Mouse (Mus musculus) intestine, postnatal 0 days (tissue): ENCODE measurements around the gene Csnka2ip. TPM values are rescaled to one million over a fixed set of nuclear protein-coding genes. Genes with fewer than 3 reads are reported as not detected.

Source experiments
- ATAC-seq: fragments of 200-750 bp; cut with Nextera tagmentation; 2 replicates; pipeline ENCODE4 v1.8.0; 2017; ENCODE audit warnings: mild to moderate bottlenecking, moderate TSS enrichment, moderate library complexity
- H3K27ac ChIP-seq: fragments of 300-500 bp; sonication (generic); 2 replicates; pipeline ENCODE4 v1.5.1; 2014; ENCODE audit warnings: mild to moderate bottlenecking, low read depth, low read length, moderate library complexity
- H3K27me3 ChIP-seq: fragments of 300-500 bp; sonication (generic); replicated peaks from 2 replicates; pipeline ENCODE4 v1.6.1; 2014; ENCODE audit warnings: low read length, mixed read lengths; ENCODE audit not compliant: control insufficient read depth, insufficient read depth
- H3K36me3 ChIP-seq: fragments of 300-500 bp; sonication (generic); 2 replicates; pipeline ENCODE4 v1.6.1; 2014; ENCODE audit warnings: mild to moderate bottlenecking, moderate library complexity; ENCODE audit not compliant: control insufficient read depth, insufficient read depth
- H3K4me1 ChIP-seq: fragments of 300-500 bp; sonication (generic); replicated peaks from 2 replicates; pipeline ENCODE4 v1.6.1; 2014; ENCODE audit warnings: antibody characterized with exemption, low read length, mixed read lengths; ENCODE audit not compliant: control insufficient read depth, insufficient read depth
- H3K4me2 ChIP-seq: fragments of 300-500 bp; sonication (generic); replicated peaks from 2 replicates; pipeline ENCODE4 v1.6.1; 2014; ENCODE audit warnings: low read depth, mild to moderate bottlenecking, moderate library complexity
- H3K4me3 ChIP-seq: fragments of 300-500 bp; sonication (generic); 2 replicates; pipeline ENCODE4 v1.5.1; 2014; ENCODE audit warnings: low read depth, low read length
- H3K9ac ChIP-seq: fragments of 300-500 bp; sonication (generic); 2 replicates; pipeline ENCODE4 v1.6.1; 2014; ENCODE audit warnings: mild to moderate bottlenecking, low read depth, low read length
- H3K9me3 ChIP-seq: fragments of 300-500 bp; sonication (generic); 2 replicates; pipeline ENCODE4 v1.6.1; 2016; ENCODE audit warnings: mixed run types; ENCODE audit not compliant: control insufficient read depth
- CTCF ChIP-seq: sonication (generic); IDR thresholded peaks from 2 replicates; pipeline ENCODE4 v1.5.1; 2016; ENCODE audit warnings: low read depth, mild to moderate bottlenecking, control low read depth, antibody characterized with exemption, moderate library complexity
- WGBS: fragments of 180-500 bp; shearing (Covaris S2); extraction: QIAGEN DNeasy Blood & Tissue Kit; methylation state at CpG from one replicate; pipeline ENCODE4 v1.1.7; 2014; 5-methylcytosine and 5-hydroxymethylcytosine counted together
- polyA plus RNA-seq: library from polyadenylated mRNA; unstranded; fragments of >200 nt; fragmentation: Nextera tagmentation; extraction: Ambion mirVana; gene quantifications from 2 replicates; pipeline ENCODE4 v1.2.1, GENCODE M21; 2015

Gene Csnka2ip
- not detected in 2 replicates for polyA plus RNA-seq

DNA sequence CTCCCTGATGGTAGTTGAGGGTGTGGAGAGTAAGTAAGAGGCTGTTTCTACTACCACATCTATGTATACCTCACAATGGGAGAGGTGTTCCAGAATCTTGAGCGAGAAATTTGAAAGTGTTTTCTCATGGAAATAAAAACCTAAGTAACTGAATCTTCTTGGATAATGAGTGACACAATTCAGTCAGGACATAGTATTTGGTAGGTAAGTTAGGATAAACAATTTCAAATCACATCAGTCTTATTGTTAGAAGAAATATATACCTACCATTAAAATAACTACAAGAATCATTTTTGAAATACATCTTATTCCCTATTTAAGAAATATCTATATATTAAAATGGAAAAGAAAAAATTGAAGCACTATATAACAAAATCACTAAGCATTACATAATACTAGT lies at the start of gene Csnka2ip:
Csnka2ip (minus strand) TSS at position 101 of the 400 bp plus-strand sequence.
- Histone ChIP-seq H3K27me3 (no peaks in the 10 kb centered on the region), H3K4me1 (no peaks in the 10 kb centered on the region), H3K27ac (no peak within 1 kb of the TSS), H3K4me3 (no peak within 1 kb of the TSS), H3K9ac (no peak within 1 kb of the TSS), H3K36me3 (no peaks in the 10 kb centered on the region), H3K4me2 (no peak within 1 kb of the TSS), H3K9me3 (no peaks in the 10 kb centered on the region)
- no peak for TF ChIP-seq CTCF
- ATAC-seq = no peak
- 95% methylated on average over 1 of the region's 1 CpGs for WGBS

DNA sequence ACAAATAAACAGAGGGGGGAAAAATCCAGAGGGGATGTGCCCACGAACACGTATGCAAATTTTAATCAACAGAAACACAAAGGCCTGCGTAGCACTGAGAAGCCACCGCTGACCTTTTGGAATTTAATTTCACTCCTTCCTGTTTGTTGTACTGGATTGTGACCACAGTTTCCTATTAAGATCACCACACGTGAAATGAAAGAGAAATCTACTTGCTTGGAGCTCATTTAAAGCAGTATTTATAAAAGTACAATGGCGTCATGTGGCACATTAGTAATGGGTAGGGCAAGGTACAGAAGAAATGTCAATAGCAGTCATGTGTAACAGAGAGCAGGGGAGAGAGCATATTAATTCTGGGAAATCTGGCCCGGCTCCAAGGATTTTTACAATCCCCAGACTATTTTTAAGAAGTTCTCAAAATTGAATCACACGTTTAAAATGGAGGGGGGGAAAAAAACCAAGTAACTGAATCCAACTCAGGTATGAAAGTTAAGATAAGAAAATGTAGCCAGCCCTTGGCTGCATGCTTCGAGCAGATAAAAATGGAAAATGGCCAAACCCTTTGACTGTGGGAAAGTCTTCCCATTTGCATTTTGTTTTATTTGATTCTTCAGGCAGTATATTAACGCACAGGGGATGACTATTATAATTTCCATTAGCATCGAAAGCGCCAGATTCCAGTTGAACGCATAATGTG lies 47.5 kb upstream of the Csnka2ip start:
- ATAC-seq = no peak
- Histone ChIP-seq H3K27ac (no peak overlapping the region), H3K27me3 (no peaks in the 10 kb centered on the region), H3K4me3 (no peak overlapping the region), H3K9me3 (no peaks in the 10 kb centered on the region), H3K36me3 (no peaks in the 10 kb centered on the region), H3K4me1 (no peaks in the 10 kb centered on the region), H3K4me2 (no peak overlapping the region), H3K9ac (no peak overlapping the region)
- no peak for TF ChIP-seq CTCF
- 69% methylated on average over 13 of the region's 13 CpGs for WGBS

DNA sequence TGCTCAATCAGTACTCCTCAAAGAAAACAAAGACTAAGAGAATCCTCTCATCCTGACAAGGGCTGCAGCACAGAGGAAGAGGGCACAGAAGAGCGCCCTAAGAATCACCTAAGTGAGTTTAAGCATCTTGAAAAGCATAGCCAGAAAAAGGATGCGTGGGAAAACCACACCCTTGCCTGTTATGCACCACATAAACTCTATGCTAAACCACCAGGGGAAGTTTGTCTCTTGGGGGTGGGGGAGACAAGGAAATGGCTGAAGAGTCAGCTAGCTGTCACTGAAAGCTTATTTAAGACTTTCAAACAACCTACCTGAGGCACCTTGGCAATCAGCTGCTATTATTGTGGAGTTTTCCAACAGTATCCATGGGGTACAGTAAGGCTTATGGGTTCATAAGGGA lies 45.6 kb upstream of the Csnka2ip start:
- Histone ChIP-seq H3K9ac (no peak overlapping the region), H3K36me3 (no peaks in the 10 kb centered on the region), H3K4me3 (no peak overlapping the region), H3K27ac (no peak overlapping the region), H3K9me3 (no peaks in the 10 kb centered on the region), H3K4me1 (no peaks in the 10 kb centered on the region), H3K4me2 (no peak overlapping the region), H3K27me3 (no peaks in the 10 kb centered on the region)
- ATAC-seq = no peak
- WGBS = 90% methylated on average over 2 of the region's 2 CpGs
- no peak for TF ChIP-seq CTCF

DNA sequence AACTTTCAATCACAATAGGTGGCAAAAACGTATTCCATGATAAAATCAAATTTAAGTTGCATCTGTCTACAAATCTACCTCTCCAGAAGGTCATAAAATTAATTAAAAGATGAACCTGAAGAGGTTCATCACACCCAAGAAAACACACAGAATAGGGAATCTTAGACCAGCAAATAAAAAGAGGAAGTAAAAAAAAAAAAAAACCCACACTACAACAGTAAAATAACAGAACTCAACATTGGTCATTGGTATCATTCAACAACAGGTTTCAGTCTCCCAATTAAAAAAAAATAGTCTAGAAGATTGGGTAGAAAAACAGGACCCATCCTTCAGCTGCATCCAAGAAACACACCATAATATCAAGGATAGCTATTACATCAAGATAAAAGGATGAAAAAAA lies 32.9 kb upstream of the Csnka2ip start:
- H3K4me3 ChIP-seq = no peak overlapping the region
- WGBS = 79% methylated on average over 1 of the region's 1 CpGs
- H3K27ac ChIP-seq = no peak overlapping the region
- H3K36me3 ChIP-seq = no peaks in the 10 kb centered on the region
- ATAC-seq = no peak
- no peak overlapping the region for H3K9ac ChIP-seq
- no peak for TF ChIP-seq CTCF
- H3K9me3 ChIP-seq = no peaks in the 10 kb centered on the region
- no peaks in the 10 kb centered on the region for H3K27me3 ChIP-seq
- H3K4me1 ChIP-seq = no peaks in the 10 kb centered on the region
- H3K4me2 ChIP-seq = no peak overlapping the region

DNA sequence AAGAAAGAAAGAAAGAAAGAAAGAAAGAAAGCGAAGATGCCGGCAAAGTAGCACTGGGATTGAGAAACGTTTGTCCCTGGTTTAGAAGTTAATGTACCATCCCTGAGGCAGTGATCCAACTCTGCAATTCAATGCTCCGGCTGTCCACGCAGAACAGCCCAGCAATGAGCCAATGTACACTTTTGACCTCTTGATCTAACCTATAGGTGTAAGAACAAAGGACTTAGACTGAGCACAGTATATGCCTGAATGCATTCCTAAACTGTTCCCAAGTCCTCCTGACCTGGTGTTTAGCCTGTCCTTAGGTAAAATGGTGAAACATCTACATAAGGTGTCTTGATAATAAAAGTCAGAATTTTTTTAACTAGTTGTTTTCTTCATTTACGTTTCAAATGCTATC lies 17.9 kb upstream of the Csnka2ip start:
- H3K27me3 ChIP-seq = no peaks in the 10 kb centered on the region
- no peaks in the 10 kb centered on the region for H3K9me3 ChIP-seq
- H3K4me2 ChIP-seq = no peak overlapping the region
- H3K9ac ChIP-seq = no peak overlapping the region
- no peak overlapping the region for H3K4me3 ChIP-seq
- no peaks in the 10 kb centered on the region for H3K36me3 ChIP-seq
- TF ChIP-seq CTCF = no peak
- ATAC-seq = no peak
- no peak overlapping the region for H3K27ac ChIP-seq
- no peaks in the 10 kb centered on the region for H3K4me1 ChIP-seq
- WGBS = 79% methylated on average over 6 of the region's 6 CpGs

DNA sequence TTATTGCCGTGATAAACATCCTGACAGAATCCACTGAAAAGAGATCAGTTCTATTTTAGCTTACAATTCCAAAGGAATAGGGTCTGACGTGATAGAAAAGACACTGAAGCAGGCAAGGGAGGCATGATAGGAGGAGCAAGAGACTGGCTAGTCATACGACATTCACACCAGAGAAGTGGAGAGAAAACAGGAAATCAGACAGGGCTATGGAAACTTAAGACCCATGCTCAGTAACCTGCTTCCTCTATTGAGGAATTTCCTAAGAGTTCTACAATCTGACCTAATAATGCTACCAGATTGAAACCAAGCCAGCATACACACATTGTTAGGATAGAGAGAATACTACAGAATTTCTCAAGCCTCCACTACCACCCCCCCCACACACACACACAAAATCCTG lies 12.4 kb upstream of the Csnka2ip start:
- no peaks in the 10 kb centered on the region for H3K36me3 ChIP-seq
- no peak overlapping the region for H3K9ac ChIP-seq
- no peak for TF ChIP-seq CTCF
- H3K4me3 ChIP-seq = no peak overlapping the region
- H3K9me3 ChIP-seq = no peaks in the 10 kb centered on the region
- H3K4me2 ChIP-seq = no peak overlapping the region
- H3K27me3 ChIP-seq = no peaks in the 10 kb centered on the region
- H3K27ac ChIP-seq = no peak overlapping the region
- H3K4me1 ChIP-seq = no peaks in the 10 kb centered on the region
- no peak for ATAC-seq
- WGBS = 75% methylated on average over 3 of the region's 3 CpGs
